Comparison of ENCODE assay signal across 8 mouse cellular contexts in the genomic region with DNA sequence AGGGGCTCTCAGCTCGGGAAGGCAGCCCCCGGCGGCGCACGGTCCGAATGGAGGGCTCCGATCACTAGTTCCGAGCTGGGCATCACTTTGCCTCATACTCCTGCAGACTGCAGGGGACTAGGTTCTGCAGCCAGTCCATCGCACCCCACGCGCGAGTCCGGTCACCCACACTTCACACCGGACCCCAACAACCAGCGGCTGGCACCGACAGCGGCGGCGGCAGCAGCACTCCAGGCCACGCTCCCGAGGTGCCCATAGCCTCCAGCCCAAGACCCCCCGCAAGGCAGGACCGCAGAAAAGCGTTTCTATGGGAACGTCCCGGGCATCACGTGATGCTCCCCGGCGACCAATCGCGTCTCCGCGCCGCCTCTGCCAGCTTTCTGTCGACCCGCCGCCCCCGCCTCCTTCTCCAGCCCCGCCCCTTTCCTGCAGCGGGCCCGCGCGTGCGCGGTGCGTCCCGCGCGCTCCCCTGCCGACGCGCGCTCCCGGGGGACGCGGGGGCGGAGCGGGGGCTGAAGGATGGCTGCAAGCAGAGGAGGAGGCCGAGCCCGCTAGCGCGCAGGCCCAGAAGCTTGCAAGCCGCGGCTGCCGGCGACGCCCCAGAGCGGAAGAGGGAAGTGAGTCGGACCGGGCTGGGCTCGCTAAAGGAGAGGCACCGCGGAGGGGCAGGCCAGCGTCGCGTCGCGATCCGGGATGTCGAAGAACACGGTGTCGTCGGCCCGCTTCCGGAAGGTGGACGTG. TPM values are rescaled to one million over a fixed set of nuclear protein-coding genes. Genes with fewer than 3 reads are reported as not detected.
DNase-seq lines count a peak whose midpoint lies in the region; ATAC-seq and TF ChIP-seq lines count a peak whose summit lies in the region.

A gene (minus strand): TSS at position 320 of the 741 bp plus-strand sequence.
A gene (plus strand): TSS at position 511 of the 741 bp plus-strand sequence.

- H3K36me3 ChIP-seq in G1E (replicated peaks), result peaks cover 27% of the 10 kb centered on the region
- H3K36me3 ChIP-seq in forebrain, embryonic 16.5 days (ENCODE audit: control insufficient read depth, insufficient read depth), result 0 out of 2 replicates have a peak, but pooled peaks cover 2% of the 10 kb centered on the region
- H3K36me3 ChIP-seq in lung, embryonic 14.5 days (ENCODE audit: insufficient read depth), result peaks cover 20% of the 10 kb centered on the region
- H3K36me3 ChIP-seq in thymus, adult 2 months (ENCODE audit: control insufficient read depth, insufficient read depth, low read length), result peaks cover 24% of the 10 kb centered on the region

- H3K9ac ChIP-seq in forebrain, embryonic 16.5 days (replicated peaks; ENCODE audit: low read depth, low read length), result peak within 1 kb of the TSS; percentile 97
- peak within 1 kb of the TSS; percentile 93 for H3K9ac ChIP-seq in lung, embryonic 14.5 days

- H3K9me3 ChIP-seq in G1E (replicated peaks), result no peaks in the 10 kb centered on the region
- H3K9me3 ChIP-seq in forebrain, embryonic 16.5 days (ENCODE audit: control insufficient read depth, low read length), result no peaks in the 10 kb centered on the region
- H3K9me3 ChIP-seq in lung, embryonic 14.5 days (ENCODE audit: low read depth, low read length), result no peaks in the 10 kb centered on the region

- H3K4me2 ChIP-seq in forebrain, embryonic 16.5 days (ENCODE audit: low read length), result peak within 1 kb of the TSS; percentile 78
- peak within 1 kb of the TSS; percentile 98 for H3K4me2 ChIP-seq in lung, embryonic 14.5 days

- peak; percentile 97 for DNase-seq in G1E (ENCODE audit: low spot score)
- peak; percentile 98 for DNase-seq in cerebellum, adult 18-20 months
- DNase-seq in heart, postnatal 36 days, result peak; percentile 96 to 97
- peak; percentile 96 to 98 for DNase-seq in layer of hippocampus, adult 2 months (ENCODE audit: low spot score in 2 of 2)
- peak; percentile 97 for DNase-seq in lung, embryonic 14.5 days
- peak; percentile 96 for DNase-seq in thymus, adult 2 months

- peaks cover 16% of the 10 kb centered on the region for H3K27me3 ChIP-seq in G1E (ENCODE audit: insufficient read depth, low read length)
- H3K27me3 ChIP-seq in forebrain, embryonic 16.5 days (replicated peaks; ENCODE audit: control insufficient read depth, insufficient read depth, low read length), result no peaks in the 10 kb centered on the region
- H3K27me3 ChIP-seq in lung, embryonic 14.5 days (ENCODE audit: insufficient read depth, low read length), result 0 out of 2 replicates have a peak, but pooled peaks cover 3% of the 10 kb centered on the region
- no peaks in the 10 kb centered on the region; the same call in 1 of the 2 replicates for H3K27me3 ChIP-seq in thymus, adult 2 months (ENCODE audit: control insufficient read depth, insufficient read depth, low read length)

- peak; percentile 58 for TF ChIP-seq POLR2A in olfactory bulb, adult 2 months (IDR thresholded peaks at IDR 0.05; ENCODE audit: insufficient read depth, low read depth, low read length)
- peak; percentile 78; the same call in 1 of the 2 replicates for TF ChIP-seq POLR2A in thymus, adult 2 months (IDR thresholded peaks at IDR 0.05; ENCODE audit: control insufficient read depth, extremely low read depth, insufficient read depth, low read length, poor library complexity)

- peaks cover 34% of the 10 kb centered on the region for H3K4me1 ChIP-seq in G1E (ENCODE audit: insufficient read depth, low read depth, low read length)
- peaks cover 10% of the 10 kb centered on the region for H3K4me1 ChIP-seq in forebrain, embryonic 16.5 days (replicated peaks; ENCODE audit: control insufficient read depth, insufficient read depth, low read length)
- H3K4me1 ChIP-seq in lung, embryonic 14.5 days (ENCODE audit: insufficient read depth), result no peaks in the 10 kb centered on the region
- peaks cover 5% of the 10 kb centered on the region for H3K4me1 ChIP-seq in olfactory bulb, adult 2 months (ENCODE audit: control insufficient read depth, insufficient read depth, low read length)
- peaks cover 5% of the 10 kb centered on the region for H3K4me1 ChIP-seq in thymus, adult 2 months (replicated peaks; ENCODE audit: control insufficient read depth, insufficient read depth, low read length)

- intact Hi-C loops in heart, postnatal 36 days (cut with DNase I), result loop anchor here (5.0 to 10.0 kb wide), 2 partner anchors 244 to 371 kb away; a partner anchor contains a TSS

- H3K4me3 ChIP-seq in G1E (ENCODE audit: low read depth, low read length), result peak within 1 kb of the TSS; percentile 92
- peak within 1 kb of the TSS; percentile 88 for H3K4me3 ChIP-seq in forebrain, embryonic 16.5 days (replicated peaks; ENCODE audit: low read length)
- H3K4me3 ChIP-seq in layer of hippocampus, adult 2 months, result peak within 1 kb of the TSS; percentile 98
- H3K4me3 ChIP-seq in lung, embryonic 14.5 days (ENCODE audit: low read depth, low read length), result peak within 1 kb of the TSS; percentile 97
- peak within 1 kb of the TSS; percentile 92 for H3K4me3 ChIP-seq in olfactory bulb, adult 2 months (ENCODE audit: insufficient read depth, low read depth, low read length)
- H3K4me3 ChIP-seq in thymus, adult 2 months (ENCODE audit: control insufficient read depth, insufficient read depth, low read length), result peak within 1 kb of the TSS; percentile 97

- peak; percentile 83 for ATAC-seq in G1E (ENCODE audit: extremely low read depth, insufficient number of reproducible peaks, low FRiP score, poor library complexity, severe bottlenecking)
- peak; percentile 98 for ATAC-seq in forebrain, embryonic 16.5 days
- ATAC-seq in lung, embryonic 14.5 days (ENCODE audit: insufficient read depth), result peak; percentile 98

- under 1% methylated on average over 72 of the region's 86 CpGs for WGBS in forebrain, embryonic 16.5 days
- under 1% methylated on average over 77 of the region's 86 CpGs for WGBS in lung, embryonic 14.5 days
- WGBS in olfactory bulb, adult 2 months, result under 1% methylated on average over 86 of the region's 86 CpGs
- under 1% methylated on average over 85 of the region's 86 CpGs for WGBS in thymus, adult 2 months

- peak within 1 kb of the TSS; percentile 88 for H3K27ac ChIP-seq in forebrain, embryonic 16.5 days (ENCODE audit: low read length)
- peak within 1 kb of the TSS; percentile 95 for H3K27ac ChIP-seq in layer of hippocampus, adult 2 months
- peak within 1 kb of the TSS; percentile 86 for H3K27ac ChIP-seq in lung, embryonic 14.5 days (ENCODE audit: low read depth)
- H3K27ac ChIP-seq in olfactory bulb, adult 2 months (ENCODE audit: insufficient read depth, low read depth, low read length), result peak within 1 kb of the TSS; percentile 71
- peak within 1 kb of the TSS; percentile 85 for H3K27ac ChIP-seq in thymus, adult 2 months (ENCODE audit: control insufficient read depth, insufficient read depth, low read length)

- TF ChIP-seq CTCF in G1E (IDR thresholded peaks at IDR 0.05; ENCODE audit: low read depth, low read length), result no peak
- no peak for TF ChIP-seq CTCF in layer of hippocampus, adult 2 months (conservative IDR thresholded peaks at IDR 0.05)
- TF ChIP-seq CTCF in lung, embryonic 14.5 days (IDR thresholded peaks at IDR 0.05; ENCODE audit: low read depth), result no peak
- 0 out of 2 replicates have a peak, but pooled peaks have one; percentile 22 for TF ChIP-seq CTCF in olfactory bulb, adult 2 months (IDR thresholded peaks at IDR 0.05; ENCODE audit: insufficient read depth, low read depth, low read length)
- TF ChIP-seq CTCF in thymus, adult 2 months (IDR thresholded peaks at IDR 0.05; ENCODE audit: borderline replicate concordance, control insufficient read depth, extremely low read depth, insufficient read depth, low read length, poor library complexity), result peak; percentile 48; the same call in 1 of the 2 replicates

RNA-seq across cellular contexts. Expression of the first gene that starts in this region (rescaled TPM):
- total RNA-seq in G1E (2014; fragmentation: Nextera tagmentation), result 2.2 and 4.0 TPM in 2 replicates
- 4.8 and 5.7 TPM in 2 replicates for total RNA-seq in G1E (2017)
- 0.21 and 0.26 TPM in 2 replicates for polyA plus RNA-seq in G1E (2012)
- polyA plus RNA-seq in forebrain, embryonic 16.5 days (2015; fragmentation: Nextera tagmentation; extraction: Ambion mirVana), result 23.6 and 25.5 TPM in 2 replicates
- total RNA-seq in heart, postnatal 36 days (2021), result 10 to 100 TPM; 34.9 to 38.3 TPM
- total RNA-seq in layer of hippocampus, adult 2 months (2021), result 100 to 1,000 TPM; 126 TPM
- polyA plus RNA-seq in lung, embryonic 14.5 days (2014; fragmentation: Nextera tagmentation; extraction: Ambion mirVana), result 46.7 and 54.5 TPM in 2 replicates
- not detected in 2 replicates for polyA plus RNA-seq in olfactory bulb, adult 2 months (2012; ENCODE audit: insufficient read depth, insufficient read length, low replicate concordance, missing spikeins)
- polyA plus RNA-seq in thymus, adult 2 months (2012; rRNA removed), result 6.8 and 7.1 TPM in 2 replicates

RNA-seq across cellular contexts. Expression of the second gene that starts in this region (rescaled TPM):
- total RNA-seq in G1E (2014; fragmentation: Nextera tagmentation) (280 and 292 TPM in 2 replicates), G1E (2017) (307 and 358 TPM in 2 replicates)
- polyA plus RNA-seq in G1E (2012), result 283 and 369 TPM in 2 replicates
- 415 and 448 TPM in 2 replicates for polyA plus RNA-seq in forebrain, embryonic 16.5 days (2015; fragmentation: Nextera tagmentation; extraction: Ambion mirVana)
- total RNA-seq in heart, postnatal 36 days (2021), result 10 to 100 TPM; 33.3 to 36.6 TPM
- 100 to 1,000 TPM; 185 to 193 TPM for total RNA-seq in layer of hippocampus, adult 2 months (2021)
- 253 and 271 TPM in 2 replicates for polyA plus RNA-seq in lung, embryonic 14.5 days (2014; fragmentation: Nextera tagmentation; extraction: Ambion mirVana)
- not detected in 2 replicates for polyA plus RNA-seq in olfactory bulb, adult 2 months (2012; ENCODE audit: insufficient read depth, insufficient read length, low replicate concordance, missing spikeins)
- 162 and 171 TPM in 2 replicates for polyA plus RNA-seq in thymus, adult 2 months (2012; rRNA removed)

Comparison
In these comparisons a context has a peak if more than half of its experiments do, and no peak if none do; other contexts are left out.
1. Peak in every context shown above with its lines: DNase-seq, ATAC-seq, H3K4me3 ChIP-seq and H3K27ac ChIP-seq.
2. RNA of the first gene that starts in this region (total RNA-seq): 126 TPM in layer of hippocampus, adult 2 months and 34.9 to 38.3 TPM in heart, postnatal 36 days; 2.2 to 5.7 TPM in G1E; every median in the first group is over 4 times any median in the second.
3. RNA of the second gene that starts in this region (total RNA-seq): 280 to 358 TPM in G1E and 185 to 193 TPM in layer of hippocampus, adult 2 months; 33.3 to 36.6 TPM in heart, postnatal 36 days; every median in the first group is over 4 times any median in the second.
4. CTCF ChIP-seq: peak in olfactory bulb, adult 2 months (single experiment) and thymus, adult 2 months (single experiment); none in G1E (single experiment), layer of hippocampus, adult 2 months (single experiment) and lung, embryonic 14.5 days (single experiment).